Mouse (Mus musculus) left cerebral cortex, postnatal 10 days (tissue): ENCODE measurements around the gene Ehbp1l1. TPM values are rescaled to one million over a fixed set of nuclear protein-coding genes. Genes with fewer than 3 reads are reported as not detected.
A peak's percentile ranks its signal among the peaks of the same experiment; 100 is the strongest.
"Not testable (repeated sequence)": the region's sequence is repeated elsewhere in the genome, so short reads cannot be mapped to it uniquely, and the experiment has no call there.

Experiments used
- DNase-seq, 2 experiments: peaks; one replicate each; pipeline ENCODE4 v3.0.0; 2021 to 2022; ENCODE audit warnings: low spot score in 2 of 2, mixed read lengths in 1 of 2; ENCODE audit errors: extremely low spot score in 1 of 2
- intact Hi-C: fragments of 180-260 bp; cut with DNase I; formaldehyde crosslinking; loops from one replicate; pipeline ENCODE4 v1.15.1; 2025
- total RNA-seq, 2 experiments: library from RNA; stranded (reverse); gene quantifications; 2 replicates each; pipeline ENCODE4 v1.2.3; 2021

Gene Ehbp1l1
- total RNA-seq, 2 experiments from 2014 or later, result 50.4 to 52.0 TPM

DNA sequence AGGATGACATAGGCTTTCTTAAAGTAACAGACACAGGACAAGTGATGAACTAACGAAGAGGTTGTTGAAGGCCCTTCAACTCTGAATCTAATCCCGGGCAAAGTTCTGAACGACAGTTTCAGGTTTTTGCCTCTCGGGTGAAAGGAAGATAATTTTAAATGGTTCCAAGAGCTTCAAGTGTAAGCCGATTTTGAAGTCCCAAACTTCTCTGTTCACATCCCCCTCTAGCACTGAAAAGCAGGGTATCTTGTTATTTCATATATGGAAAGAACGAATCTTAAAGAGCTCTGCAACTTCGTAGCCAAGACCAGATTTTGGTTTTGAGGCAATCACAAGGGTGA, 37.1 kb downstream of the Ehbp1l1 start:
- no peak for DNase-seq
- intact Hi-C loops, result no loop called here

DNA sequence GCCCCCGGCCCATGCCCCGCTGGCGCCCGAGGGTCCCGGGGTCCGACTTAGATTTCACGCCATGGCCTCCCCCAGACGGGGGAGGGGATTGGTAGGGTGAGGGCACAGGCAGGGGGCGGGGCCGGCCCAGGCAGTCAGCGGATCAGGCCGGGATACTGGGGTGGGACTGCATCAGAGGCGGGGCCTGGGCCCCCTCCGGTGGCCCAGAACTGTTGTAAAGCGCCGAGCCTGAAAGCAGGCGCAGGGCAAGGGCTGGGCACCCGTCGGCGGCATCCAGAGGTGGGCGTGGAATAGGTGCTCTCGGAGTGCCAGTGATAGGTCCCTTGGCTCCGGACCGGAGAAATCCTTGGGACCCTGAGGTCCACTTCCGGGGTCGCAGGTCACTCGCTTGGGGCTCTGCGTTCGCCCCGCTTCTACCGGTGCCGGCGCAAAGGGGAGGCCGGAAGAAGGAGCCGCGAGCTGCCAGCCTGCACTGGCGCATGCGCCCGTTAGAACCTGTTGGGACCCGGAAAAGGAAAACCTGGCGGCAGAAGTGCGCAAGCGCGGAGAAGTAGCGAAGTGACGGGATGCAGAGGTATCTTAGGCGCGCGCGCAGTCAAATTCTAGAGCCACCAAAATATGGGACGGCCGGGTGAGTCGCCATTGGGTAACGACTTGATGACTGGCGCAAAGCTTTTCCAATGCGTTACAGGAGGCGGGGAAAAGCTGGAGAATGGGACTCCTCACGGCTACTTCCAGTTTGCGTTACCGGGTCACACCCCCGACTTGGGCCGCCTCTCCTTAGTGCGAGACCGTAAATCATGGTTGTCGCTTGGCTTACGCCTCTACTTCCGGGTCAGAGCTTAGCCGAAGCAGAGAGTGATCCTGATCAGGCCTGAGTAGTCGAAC, 37.7 kb downstream of the Ehbp1l1 start, which contains the start of the genes Map3k11 and Pcnx3:
Gene Map3k11 (plus strand): TSS at position 543 of the 888 bp plus-strand sequence.
Gene Pcnx3 (minus strand): TSS at position 709 of the 888 bp plus-strand sequence.
- DNase-seq, result peak; percentile 98
- intact Hi-C loops, result no loop called here

DNA sequence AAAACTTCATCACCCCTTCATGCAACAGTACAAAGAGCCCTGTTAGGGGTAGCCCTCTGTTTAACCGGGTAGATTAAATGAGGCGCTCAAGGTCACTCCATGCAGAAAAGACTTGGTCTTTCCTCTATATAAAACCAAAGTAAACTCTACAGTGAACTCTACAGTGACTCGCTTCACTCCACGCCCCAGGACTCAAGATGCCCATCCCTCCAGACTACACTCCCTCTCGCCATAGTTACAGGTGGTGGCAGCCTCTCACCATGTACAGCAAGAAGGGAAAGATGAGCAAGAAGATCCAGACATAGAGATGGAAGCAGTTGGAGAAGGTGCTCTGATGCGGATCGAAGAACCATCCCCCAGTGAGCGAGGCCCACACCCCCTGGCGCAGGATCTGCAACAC, 38.4 kb downstream of the Ehbp1l1 start:
- intact Hi-C loops, result no loop called here
- no peak for DNase-seq

DNA sequence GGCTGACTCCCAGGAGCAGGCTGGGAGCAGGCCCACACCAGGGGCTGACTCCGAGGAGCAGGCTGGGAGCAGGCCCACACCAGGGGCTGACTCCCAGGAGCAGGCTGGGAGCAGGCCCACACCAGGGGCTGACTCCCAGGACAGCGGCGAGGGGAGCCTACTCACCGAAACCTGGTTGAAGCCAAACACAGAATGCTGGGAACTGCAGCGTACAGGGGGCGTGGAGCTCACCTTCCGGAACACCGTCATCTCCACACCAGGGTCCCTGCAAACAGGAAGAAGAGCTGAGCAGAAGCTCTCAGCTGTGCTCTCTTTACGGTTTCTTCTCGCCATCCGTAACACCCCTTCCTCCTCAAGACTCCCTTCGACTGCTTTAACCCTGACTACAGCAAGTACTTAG, 39.2 kb downstream of the Ehbp1l1 start:
- intact Hi-C loops, DNase-seq: not testable (repeated sequence)

DNA sequence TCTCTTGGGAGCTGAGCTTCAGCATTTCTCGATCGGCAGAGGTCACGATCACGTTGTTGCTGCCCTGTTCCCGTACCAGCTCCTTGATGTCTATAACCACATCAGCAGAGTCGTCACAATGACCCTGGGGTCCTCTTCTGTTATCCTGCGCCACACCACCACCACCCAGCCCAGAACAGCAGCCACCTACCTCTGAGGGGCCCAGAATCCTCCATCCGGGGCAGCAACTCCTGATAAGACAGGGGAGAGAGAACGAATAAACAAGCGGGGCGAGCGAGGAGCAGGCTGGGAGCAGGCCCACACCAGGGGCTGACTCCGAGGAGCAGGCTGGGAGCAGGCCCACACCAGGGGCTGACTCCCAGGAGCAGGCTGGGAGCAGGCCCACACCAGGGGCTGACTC, 39.7 kb downstream of the Ehbp1l1 start:
- DNase-seq, result no peak
- intact Hi-C loops, result no loop called here

DNA sequence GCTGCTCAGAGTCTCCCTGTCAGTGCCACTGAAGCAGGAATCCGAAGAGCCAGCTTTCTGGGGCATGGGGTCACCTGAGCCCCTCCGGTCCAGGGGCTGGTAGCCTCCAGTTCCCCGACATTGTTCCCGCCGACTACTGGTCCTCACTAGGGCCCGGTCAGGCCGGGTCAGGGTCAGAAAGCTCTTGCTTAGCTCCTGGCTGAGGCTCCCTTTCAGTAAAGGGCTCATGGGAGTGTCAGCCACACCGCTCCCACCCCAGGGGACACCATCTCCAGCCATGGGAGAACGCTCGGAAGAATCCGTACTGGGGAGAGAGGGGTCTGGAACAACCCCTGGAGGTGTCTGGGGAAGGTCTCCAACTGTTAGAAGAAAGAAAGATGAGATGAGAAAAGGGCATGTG, 40.3 kb downstream of the Ehbp1l1 start:
- intact Hi-C loops, result no loop called here

DNA sequence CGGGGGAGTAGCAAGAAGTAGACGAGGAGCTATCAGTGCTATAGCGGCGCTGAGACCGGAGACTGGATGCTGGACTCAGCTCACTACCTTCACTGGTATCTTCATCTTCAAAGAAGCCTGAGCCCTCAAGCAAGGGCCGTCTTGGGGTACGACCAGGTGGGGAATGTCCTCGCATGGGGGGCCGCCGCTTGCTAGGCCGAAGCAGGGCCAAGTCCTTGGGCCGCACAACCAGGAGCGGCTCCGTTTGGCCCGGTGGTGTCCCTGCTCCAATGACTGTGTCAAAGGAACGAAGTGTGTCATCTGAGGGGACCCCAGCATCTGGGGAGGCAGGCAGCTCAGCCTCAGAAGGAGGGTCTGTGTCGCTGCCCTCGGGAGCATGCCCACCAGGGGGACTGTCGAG, 40.7 kb downstream of the Ehbp1l1 start:
- peak in 1 of 2 experiments; percentile 30 for DNase-seq
- intact Hi-C loops, result no loop called here

More for the DNA sequence above, 40.3 kb downstream of the Ehbp1l1 start:
- DNase-seq, result no peak

DNA sequence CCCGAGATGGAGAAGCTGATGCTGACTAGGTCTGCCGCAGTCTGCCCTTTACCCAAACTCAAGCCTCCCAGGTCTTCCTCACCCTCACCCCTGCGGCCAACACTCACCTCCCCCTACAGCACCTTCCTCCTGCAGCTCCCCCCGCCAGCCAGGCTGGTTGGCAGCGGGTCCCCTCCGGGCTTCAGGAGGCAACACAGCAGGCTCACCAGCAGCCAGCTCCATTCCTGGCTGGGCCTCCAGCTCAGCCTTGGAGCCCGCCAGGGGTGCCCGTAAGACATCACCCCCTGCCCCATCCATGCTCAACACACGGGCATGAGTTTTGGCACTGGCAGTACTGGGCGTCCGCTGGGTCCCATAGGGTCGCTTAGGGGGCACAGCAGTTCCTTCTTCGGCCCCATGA, 41.1 kb downstream of the Ehbp1l1 start:
- peak in 1 of 2 experiments; percentile 35 for DNase-seq
- intact Hi-C loops, result no loop called here

DNA sequence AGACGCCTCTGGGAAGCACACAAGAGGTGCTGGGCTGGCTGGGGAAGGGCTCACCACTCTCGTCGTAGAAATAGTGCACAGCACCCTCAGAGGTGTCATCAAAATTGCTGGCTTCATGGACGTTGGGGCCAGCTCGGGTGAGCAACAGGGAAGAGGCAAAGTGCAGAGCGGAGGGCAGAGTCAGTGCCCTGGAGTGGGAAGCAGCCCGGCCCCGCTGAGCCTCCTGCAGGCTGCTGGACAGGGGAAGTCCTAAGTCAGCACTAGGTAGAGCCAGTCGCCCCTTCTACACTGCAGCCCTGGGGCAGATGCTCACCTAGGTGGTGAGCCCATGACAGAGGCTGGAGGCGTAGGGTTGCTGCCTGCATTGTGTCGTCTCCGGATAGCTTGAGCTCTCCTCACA, 41.9 kb downstream of the Ehbp1l1 start:
- DNase-seq, result peak in 1 of 2 experiments; percentile 25
- intact Hi-C loops, result no loop called here

DNA sequence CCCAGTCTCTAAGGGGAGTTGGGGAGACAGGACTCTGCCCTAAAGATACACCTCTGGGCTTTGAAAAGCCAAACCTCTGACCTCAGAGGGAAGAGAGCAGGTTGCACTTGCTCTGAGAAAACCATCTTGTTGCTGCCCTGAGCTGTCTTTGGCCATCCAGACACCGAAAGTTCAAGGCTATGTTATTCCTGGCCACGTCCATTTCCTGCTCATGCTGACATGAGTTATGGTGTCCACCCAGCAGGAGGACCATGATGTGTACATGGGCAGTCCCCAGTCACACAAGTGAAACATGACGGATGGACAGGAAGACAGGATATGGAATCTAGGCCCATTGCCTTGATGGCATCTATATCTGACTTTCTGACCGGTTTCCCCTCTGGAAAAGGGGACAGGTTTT, 45.7 kb downstream of the Ehbp1l1 start:
- intact Hi-C loops, result no loop called here
- no peak for DNase-seq

DNA sequence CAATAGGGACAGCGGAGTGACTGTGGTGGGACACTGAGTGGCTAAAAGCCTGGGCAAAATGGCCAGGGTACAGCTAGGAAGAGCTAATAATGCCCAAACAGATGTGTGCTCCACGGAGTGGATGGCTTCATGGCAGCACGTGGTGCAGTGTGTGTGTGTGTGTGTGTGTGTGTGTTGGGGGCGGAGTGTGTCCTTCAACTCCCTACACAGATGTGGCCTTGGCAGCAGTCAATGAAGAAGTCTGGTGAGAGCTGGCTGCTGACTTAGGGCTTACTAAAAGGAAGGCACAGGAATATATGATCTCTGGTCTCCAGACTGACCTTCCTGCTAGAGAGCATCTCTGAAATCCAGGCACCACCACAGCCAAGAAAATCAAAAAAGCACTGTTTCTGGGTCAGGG, 57.7 kb downstream of the Ehbp1l1 start:
- DNase-seq, result no peak
- intact Hi-C loops, result no loop called here

DNA sequence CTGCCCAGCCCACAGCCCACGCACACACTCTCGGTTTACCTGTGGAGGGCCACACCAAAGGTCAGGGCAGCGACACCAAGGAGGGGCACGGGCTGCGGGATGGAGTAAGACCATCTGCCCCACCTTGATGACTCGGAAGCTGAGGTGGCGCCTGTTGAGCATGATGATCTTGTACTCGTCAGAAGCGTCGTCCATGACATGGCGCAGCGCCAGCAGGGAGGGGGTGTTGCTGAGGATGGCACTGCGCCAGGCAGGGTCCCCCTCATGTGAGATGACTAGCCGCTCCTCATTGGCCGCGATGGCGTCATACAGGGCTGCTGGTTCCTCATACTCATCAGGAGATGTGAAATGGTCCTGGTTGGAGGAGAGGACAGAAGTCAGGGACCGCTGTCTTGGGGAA, 59.7 kb downstream of the Ehbp1l1 start:
- intact Hi-C loops, result no loop called here
- no peak for DNase-seq

DNA sequence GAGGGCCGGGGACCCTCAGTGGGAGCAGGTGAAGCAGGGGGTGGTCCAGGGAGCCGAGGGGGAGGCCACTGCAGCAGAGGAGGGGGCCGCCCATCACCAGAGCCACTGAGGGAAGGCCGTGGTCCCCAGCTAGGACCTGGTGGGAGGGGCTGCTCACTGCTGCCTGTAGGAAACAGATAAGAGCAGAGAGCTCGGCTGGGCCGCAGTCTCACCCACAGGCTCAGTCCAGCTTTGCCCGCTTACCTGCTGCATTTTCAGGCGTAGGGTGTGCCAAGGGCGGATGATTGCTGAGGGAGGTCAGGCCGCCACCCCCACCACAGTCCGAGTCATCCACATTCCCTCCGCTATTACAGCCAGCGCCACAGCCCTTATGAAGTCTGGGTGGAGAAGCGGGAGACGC, 60.7 kb downstream of the Ehbp1l1 start:
- DNase-seq, result no peak
- intact Hi-C loops, result no loop called here

DNA sequence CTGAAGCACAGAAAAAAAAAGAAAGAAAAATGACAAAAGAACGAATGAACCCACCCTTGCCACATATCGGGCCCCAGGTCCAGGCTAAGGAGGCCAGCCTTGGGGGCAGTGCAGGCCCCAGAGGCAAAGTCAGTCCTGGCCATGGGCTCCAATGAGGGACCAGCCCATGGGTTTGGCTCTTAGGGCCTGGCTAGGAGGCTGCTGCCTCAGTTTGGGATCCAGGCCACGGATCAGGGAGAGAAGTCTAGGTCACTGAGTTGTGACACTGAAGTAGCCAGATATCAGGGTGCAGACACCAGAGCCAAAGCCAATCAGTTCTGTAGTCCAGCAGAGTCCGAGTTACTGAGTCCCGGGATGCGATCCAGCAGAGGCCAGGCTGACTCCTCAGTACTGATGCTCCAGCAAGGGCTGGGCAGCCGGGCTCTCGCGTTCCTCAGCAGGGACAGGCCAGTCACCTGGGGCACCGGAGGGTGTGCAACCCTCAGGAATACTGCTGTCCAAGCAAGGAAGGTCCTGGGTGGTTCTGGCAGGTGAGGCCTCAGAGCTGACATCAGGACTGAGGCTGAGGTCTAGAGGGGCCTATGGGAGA, 61.4 kb downstream of the Ehbp1l1 start:
- intact Hi-C loops, result no loop called here
- DNase-seq, result no peak

DNA sequence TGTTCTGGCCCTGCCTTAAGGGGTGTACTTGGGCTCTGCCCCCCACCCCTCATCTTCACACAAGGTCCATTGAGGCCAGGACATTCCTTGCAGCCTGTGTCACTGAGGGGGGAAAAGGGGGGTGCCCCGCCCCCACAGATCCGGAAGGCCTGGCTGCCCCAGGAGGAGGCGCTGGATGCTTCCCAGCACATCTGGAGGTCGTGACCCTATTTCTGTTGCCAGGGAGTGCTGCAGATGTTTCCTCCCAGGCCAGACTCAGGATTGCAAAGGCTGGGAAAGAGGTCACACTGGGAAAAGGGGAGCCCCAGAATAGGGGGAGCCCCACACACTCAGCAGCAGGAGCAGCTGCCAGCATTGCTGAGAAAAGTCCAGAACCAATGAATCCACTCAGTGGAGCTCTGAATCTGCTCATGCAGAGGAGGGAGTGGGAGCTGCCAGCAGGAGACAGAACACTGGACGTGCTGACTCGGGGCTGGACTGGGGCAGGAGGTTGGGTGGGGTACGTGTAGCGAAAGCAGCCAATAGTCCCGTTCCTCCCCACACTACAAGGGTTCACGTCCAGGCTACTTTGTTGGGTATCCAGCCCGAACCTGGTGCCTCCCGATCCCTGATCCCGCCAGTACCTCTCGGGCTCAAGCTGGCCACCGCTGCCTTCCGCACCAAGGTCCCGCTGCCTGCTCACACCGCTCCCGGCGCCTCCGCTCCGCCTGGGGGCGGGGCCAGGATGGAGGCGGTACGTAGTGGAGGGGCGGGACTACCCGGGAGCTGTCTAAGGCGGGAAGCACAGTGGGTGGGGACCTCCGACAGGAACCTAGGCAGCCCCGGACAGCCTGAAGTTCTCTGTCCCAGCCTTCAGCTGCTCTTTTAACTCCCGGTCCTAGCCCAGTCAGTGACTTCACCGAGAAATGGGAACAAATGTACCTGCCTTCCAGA, 62.9 kb downstream of the Ehbp1l1 start, which contains the start of gene Sipa1:
Gene Sipa1 (minus strand): TSS at position 727 of the 933 bp plus-strand sequence.
- intact Hi-C loops, result no loop called here
- peak; percentile 57 to 95 for DNase-seq

DNA sequence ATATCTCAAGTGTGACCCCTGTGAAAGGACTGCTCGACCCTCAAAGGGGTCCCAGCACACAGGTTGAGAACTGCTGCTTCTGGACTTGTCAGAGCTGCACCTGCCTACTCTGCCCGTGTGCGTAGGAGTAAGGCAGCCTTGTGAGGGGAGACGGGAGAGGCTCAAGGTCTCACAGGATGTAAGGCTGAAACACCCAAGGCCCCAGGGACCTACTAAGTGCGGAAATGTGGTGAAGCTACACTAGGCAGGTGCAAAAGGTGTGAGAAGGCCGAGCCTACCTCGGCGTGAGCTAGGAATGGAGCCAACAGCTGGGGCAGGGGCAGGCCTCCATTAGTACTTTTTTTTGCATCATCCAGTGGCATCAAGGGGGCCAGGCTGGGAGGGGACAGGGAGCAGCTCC, 63.8 kb downstream of the Ehbp1l1 start:
- intact Hi-C loops, result no loop called here

DNA sequence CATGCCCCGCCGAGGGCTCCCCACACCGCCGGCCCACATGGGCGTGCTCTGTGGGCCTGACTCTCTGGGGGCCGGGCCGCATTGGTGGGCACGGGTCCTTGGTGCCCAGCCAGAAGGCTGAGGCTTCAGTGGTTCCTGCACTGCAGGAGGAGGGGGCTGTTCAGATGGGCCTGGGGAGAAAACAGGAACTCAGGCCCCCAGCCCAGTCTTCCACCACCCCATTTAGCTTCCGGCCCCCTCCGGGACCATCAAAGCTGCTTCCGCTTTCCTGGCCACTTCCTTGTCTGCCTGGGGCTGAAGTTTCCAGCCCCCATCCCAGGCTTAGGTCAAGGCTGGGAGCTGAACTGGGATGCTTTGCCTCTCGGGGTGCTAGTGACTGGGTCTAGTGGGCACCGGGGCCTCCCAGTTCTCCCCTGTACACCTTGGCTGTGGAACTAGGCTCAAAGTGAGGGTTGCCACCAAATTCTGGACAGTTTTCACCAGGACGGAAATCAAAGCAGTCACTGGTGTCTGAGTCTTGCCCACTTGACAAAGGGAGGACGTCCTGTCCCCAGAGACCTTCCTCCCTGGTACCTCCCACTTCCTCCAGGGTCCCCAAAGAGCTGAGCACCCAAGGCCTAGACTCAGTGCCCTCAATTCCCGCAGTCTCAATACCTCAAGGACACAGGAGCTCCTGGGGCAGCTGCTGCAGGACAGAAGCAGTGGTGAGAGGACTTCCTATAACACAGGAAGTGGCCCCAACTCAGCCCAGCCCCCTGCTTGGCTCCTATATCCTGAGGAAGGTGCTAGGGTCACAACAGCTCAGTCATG, 65.0 kb downstream of the Ehbp1l1 start:
- DNase-seq, result peak in 1 of 2 experiments; percentile 80
- intact Hi-C loops, result no loop called here

More for the DNA sequence above, 63.8 kb downstream of the Ehbp1l1 start:
- DNase-seq, result no peak
